Mouse (Mus musculus) testis, postnatal 10 days (tissue): Measurements from ENCODE around the gene Zfp444.
"Not testable (repeated sequence)": the region's sequence is repeated elsewhere in the genome, so short reads cannot be mapped to it uniquely, and the experiment has no call there.

Experiments
- DNase-seq: peaks from one replicate; pipeline ENCODE4 v3.0.0; 2021; ENCODE audit warnings: low spot score

The Zfp444 gene

GRCm38 (mm10) chr7:6162172-6162571, 9.9 kb upstream of the Zfp444 start:
- DNase-seq: no peak

- DNase-seq: no peak
Measured at GRCm38 (mm10) chr7:6164671-6165070, 7.4 kb upstream of the Zfp444 start.

- peak; percentile 80 for DNase-seq
Measured at GRCm38 (mm10) chr7:6169403-6169802, 2.6 kb upstream of the Zfp444 start.

GRCm38 (mm10) chr7:6170391-6170790, 1.6 kb upstream of the Zfp444 start:
- no peak for DNase-seq

GRCm38 (mm10) chr7:6170871-6171270, 1.2 kb upstream of the Zfp444 start:
- DNase-seq: no peak

- DNase-seq: peak; percentile 83
Measured at GRCm38 (mm10) chr7:6171444-6172005, 501 bp upstream of the Zfp444 start.

GRCm38 (mm10) chr7:6172674-6173244, 733 bp downstream of the Zfp444 start:
- DNase-seq: no peak

GRCm38 (mm10) chr7:6173872-6174271, 1.8 kb downstream of the Zfp444 start:
- no peak for DNase-seq

- DNase-seq: not testable (repeated sequence)
Measured at GRCm38 (mm10) chr7:6174365-6174987, 2.5 kb downstream of the Zfp444 start.

- no peak for DNase-seq
Measured at GRCm38 (mm10) chr7:6179013-6179412, 7.0 kb downstream of the Zfp444 start.

- DNase-seq: no peak
Measured at GRCm38 (mm10) chr7:6182882-6183281, 10.9 kb downstream of the Zfp444 start.

- no peak for DNase-seq
Measured at GRCm38 (mm10) chr7:6183802-6184201, 11.8 kb downstream of the Zfp444 start.

- DNase-seq: peak; percentile 46
Measured at GRCm38 (mm10) chr7:6184521-6184920, 12.5 kb downstream of the Zfp444 start.

- no peak for DNase-seq
Measured at GRCm38 (mm10) chr7:6185391-6185790, 13.4 kb downstream of the Zfp444 start.

- DNase-seq: no peak
Measured at GRCm38 (mm10) chr7:6186176-6186575, 14.2 kb downstream of the Zfp444 start.

GRCm38 (mm10) chr7:6186756-6187155, 14.7 kb downstream of the Zfp444 start:
- no peak for DNase-seq

GRCm38 (mm10) chr7:6189542-6189941, 17.5 kb downstream of the Zfp444 start:
- peak; percentile 51 for DNase-seq

GRCm38 (mm10) chr7:6191376-6191775, 19.4 kb downstream of the Zfp444 start:
- peak; percentile 92 for DNase-seq

- DNase-seq: peak; percentile 81
Measured at GRCm38 (mm10) chr7:6194129-6194528, 22.1 kb downstream of the Zfp444 start.

- no peak for DNase-seq
Measured at GRCm38 (mm10) chr7:6195777-6196176, 23.8 kb downstream of the Zfp444 start.

- DNase-seq: no peak
Measured at GRCm38 (mm10) chr7:6196790-6197189, 24.8 kb downstream of the Zfp444 start, which contains the start of gene Galp. Galp (plus strand) TSS chr7:6197090.

- no peak for DNase-seq
Measured at GRCm38 (mm10) chr7:6204200-6204599, 32.2 kb downstream of the Zfp444 start.

- peak; percentile 82 for DNase-seq
Measured at GRCm38 (mm10) chr7:6213144-6213543, 41.1 kb downstream of the Zfp444 start.

- DNase-seq: not testable (repeated sequence)
Measured at GRCm38 (mm10) chr7:6214691-6215090, 42.7 kb downstream of the Zfp444 start.
